8 mouse cellular contexts compared by ENCODE assay signal in genomic region chr9:83727462-83728189, GRCm38 (mm10).
DNase-seq lines count a peak whose midpoint lies in the region; ATAC-seq lines count a peak whose summit lies in the region.

No protein-coding gene starts in this region.

- peak overlapping the region; percentile 40 for H3K4me3 ChIP-seq in limb, embryonic 10.5 days
- H3K4me3 ChIP-seq in midbrain, embryonic 12.5 days = peak overlapping the region; percentile 22

- no peaks in the 10 kb centered on the region for H3K36me3 ChIP-seq in limb, embryonic 10.5 days
- H3K36me3 ChIP-seq in midbrain, embryonic 12.5 days = no peaks in the 10 kb centered on the region

- no peak overlapping the region for H3K27ac ChIP-seq in limb, embryonic 10.5 days
- no peak overlapping the region for H3K27ac ChIP-seq in midbrain, embryonic 12.5 days (replicated peaks)

- 0 out of 2 replicates have a peak, but pooled peaks cover 5% of the 10 kb centered on the region for H3K4me1 ChIP-seq in limb, embryonic 10.5 days
- peaks cover 3% of the 10 kb centered on the region; the same call in 1 of the 2 replicates for H3K4me1 ChIP-seq in midbrain, embryonic 12.5 days

- peaks cover 4% of the 10 kb centered on the region; the same call in 1 of the 2 replicates for H3K27me3 ChIP-seq in limb, embryonic 10.5 days (ENCODE audit: low read depth, poor library complexity, severe bottlenecking)
- no peaks in the 10 kb centered on the region; the same call in 1 of the 2 replicates for H3K27me3 ChIP-seq in midbrain, embryonic 12.5 days

- no peaks in the 10 kb centered on the region for H3K9me3 ChIP-seq in limb, embryonic 10.5 days (replicated peaks)
- no peaks in the 10 kb centered on the region for H3K9me3 ChIP-seq in midbrain, embryonic 12.5 days

- H3K9ac ChIP-seq in midbrain, embryonic 12.5 days (replicated peaks) = no peak overlapping the region

- peak overlapping the region; percentile 51 for H3K4me2 ChIP-seq in midbrain, embryonic 12.5 days (replicated peaks)

- 13% methylated on average over 14 of the region's 14 CpGs for WGBS in limb, embryonic 10.5 days
- 14% methylated on average over 14 of the region's 14 CpGs for WGBS in midbrain, embryonic 12.5 days

- ATAC-seq in granulocyte monocyte progenitor cell, adult 5-6 weeks (replicated peaks; ENCODE audit: poor library complexity, severe bottlenecking) = peak; percentile 93
- peak; percentile 85 for ATAC-seq in midbrain, embryonic 12.5 days (ENCODE audit: low FRiP score, low read depth)

- peak; percentile 74 for DNase-seq in 416B (ENCODE audit: low read depth)
- DNase-seq in adrenal gland, adult 2 months = peak; percentile 68
- peak; percentile 69 for DNase-seq in embryo, embryonic 11.5 days (ENCODE audit: low read depth, low spot score)
- DNase-seq in kidney, adult 11 months = peak; percentile 47
- DNase-seq in limb, embryonic 10.5 days (ENCODE audit: low spot score) = peak; percentile 85
- peak; percentile 10 to 59 for DNase-seq in spleen, postnatal 10 days (ENCODE audit: low spot score in 2 of 2)

Comparison
In these comparisons a context has a peak if more than half of its experiments do, and no peak if none do; other contexts are left out.
1. DNase-seq: peak in every context shown above with its lines; median percentile 85 in limb, embryonic 10.5 days; 74 in 416B; 69 in embryo, embryonic 11.5 days; 68 in adrenal gland, adult 2 months; 47 in kidney, adult 11 months; 34 in spleen, postnatal 10 days.